Mouse (Mus musculus) gastrocnemius, postnatal 14 days (tissue): ENCODE measurements at regions not wholly inside any gene's neighbourhood (a gene's known extent, or its start where the extent isn't known, plus 50 kb on each side); places are given as distances from the start of the nearest gene placed in this dataset.

ENCODE experiments used
- DNase-seq: peaks from one replicate; pipeline ENCODE4 v3.0.0; 2021; ENCODE audit warnings: mixed read lengths
- intact Hi-C: fragments of 180-260 bp; cut with DNase I; formaldehyde crosslinking; loops from one replicate; pipeline ENCODE4 v1.15.1; 2025; ENCODE audit warnings: low total_unique reads

DNA sequence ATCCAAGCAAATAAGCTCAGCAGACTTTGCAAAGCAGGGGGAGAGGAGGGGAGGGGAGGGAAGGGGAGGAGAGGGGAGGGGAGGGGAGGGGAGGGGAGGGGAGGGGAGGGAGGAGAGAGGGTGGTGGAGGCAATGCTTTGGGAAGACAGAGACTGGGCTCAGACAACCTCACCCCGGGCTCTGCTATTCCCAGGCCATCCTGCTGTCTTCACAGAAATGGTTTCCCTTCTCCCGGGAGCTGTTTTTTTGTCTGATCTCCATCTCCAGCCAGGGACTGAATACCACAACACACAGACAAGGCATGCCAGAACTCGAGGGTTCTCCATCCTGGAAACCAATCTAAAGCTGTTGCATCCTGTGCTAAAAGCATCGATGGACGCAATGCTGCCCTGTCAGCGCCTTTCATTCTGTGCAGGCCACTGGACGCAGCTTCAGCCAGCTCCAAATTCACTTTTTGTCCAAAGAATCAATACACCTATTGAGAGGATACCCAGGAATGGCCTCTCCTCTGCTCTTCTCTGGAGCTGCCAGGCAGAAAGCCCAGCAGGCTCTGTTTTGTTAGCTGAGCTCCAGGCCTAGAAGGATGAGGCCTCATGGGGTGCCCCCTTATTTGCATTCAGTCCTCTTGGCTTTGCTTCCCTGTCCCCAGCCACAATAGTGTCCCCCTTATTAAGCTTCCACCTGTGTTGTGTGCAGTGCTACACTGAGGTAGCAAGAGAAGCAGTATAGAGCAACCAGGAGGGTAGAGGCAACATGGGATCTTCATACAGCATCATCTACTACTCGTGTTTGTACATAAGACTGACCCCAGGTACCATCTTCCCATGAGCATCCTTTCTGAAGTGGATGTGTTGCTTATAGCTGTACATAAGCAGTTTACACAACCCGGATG, 90.6 kb downstream of the Zfp169 start:
- no peak for DNase-seq
- intact Hi-C loops: no loop called here

DNA sequence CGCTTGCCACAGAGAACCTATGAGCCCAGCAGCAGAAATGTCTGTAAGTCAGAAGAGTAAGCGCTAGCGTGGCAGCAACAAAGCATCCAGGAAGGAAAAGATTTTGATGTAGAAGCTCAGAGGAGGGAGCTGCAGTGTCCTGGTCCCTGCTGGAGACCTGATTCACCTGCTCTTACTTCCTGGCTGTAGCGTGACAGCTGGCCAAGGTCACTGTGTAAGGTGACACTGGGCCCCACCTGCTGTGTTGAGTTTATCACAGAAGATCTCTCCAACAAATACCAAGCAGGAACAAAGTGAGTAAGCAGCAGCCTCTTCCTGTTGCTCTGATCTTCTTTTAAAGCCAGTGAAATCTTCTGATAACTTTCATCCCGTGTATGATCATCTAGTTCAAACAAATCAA, 86.4 kb downstream of the Zfp169 start:
- intact Hi-C loops: no loop called here
- no peak for DNase-seq

DNA sequence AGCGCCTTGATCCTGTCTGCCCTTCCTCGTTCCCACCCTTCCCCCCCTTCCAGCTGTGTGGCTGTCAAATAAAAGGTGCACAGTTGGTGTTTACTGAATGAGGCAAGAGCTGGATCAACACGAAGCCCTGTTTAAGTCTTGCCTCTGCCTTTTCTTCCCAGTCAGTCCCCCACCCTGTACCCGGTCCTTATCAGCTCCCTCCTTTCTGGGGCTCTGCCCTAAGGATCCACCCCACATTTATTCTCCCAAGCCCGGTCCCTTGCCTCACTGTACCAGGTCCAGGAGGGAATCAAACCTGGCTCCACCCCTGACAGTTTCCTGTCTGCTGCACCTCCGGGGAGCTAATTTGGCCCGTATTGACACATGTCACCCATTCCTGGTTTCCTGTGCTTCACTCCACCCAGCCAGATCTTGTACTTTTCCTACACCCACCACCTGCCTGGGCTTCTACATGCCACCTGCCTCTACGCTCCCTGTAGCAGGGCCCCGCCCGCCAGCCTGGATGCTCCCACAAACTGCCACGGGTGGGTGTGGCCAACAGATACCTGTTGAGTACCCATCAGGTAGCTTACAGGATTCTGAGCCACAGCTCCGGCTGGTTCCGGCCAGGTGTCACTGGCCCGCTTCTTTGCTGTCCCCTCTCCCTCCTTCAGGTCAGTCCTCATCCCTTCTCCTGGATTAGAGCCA, 76.4 kb downstream of the Zfp169 start:
- intact Hi-C loops: no loop called here
- no peak for DNase-seq
